Mouse (Mus musculus): Measurements from ENCODE around the gene Zdbf2. TPM values are rescaled to one million over a fixed set of nuclear protein-coding genes. Genes with fewer than 3 reads are reported as not detected.

The Zdbf2 gene
- polyA plus RNA-seq, 1 experiment from 2014 or later: 0.25 TPM

DNA sequence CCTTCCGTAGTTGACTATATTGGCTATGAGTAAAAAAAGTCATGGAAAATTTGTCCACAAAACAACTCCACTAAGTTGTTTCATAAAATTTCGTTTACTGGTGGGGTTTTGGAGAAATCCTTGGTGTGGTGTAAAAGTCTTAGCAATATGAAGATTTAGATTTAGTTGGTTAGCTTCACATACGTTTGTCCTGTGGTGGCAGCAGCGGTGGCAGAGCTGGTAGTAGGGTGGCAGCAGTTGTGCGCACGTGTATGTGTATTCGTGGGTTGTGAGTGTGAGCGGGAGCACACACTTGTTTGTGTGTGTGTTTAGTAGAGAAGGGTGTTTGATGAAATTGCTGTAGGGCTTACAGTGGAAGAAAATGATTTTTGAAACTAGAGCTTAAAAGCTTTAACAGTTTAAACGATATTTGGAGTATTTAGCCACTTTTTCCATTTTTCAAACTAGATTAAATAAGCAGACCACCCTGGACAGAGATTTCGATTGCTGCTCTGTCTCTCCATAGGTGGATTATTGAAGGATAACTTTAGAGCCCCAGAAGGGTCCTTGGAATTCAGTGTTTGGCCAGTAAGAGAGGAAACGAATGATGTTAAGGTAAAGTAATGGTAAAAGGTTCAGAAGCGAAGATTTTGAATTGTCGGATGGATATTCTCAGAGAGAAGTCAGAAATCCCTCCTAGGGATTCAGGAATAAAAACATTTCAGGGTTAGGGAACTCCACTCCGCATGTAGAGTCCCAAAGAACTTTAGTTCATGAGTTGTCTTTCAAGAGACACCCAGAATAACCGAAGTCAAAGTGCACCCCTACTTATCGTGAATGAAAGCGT is 12.9 kb upstream of the Zdbf2 start:
- H3K4me1 ChIP-seq (ENCODE audit: insufficient read depth): no peaks in the 10 kb centered on the region
- peaks cover 84% of the 10 kb centered on the region for H3K27me3 ChIP-seq (ENCODE audit: insufficient read depth, low read length)

DNA sequence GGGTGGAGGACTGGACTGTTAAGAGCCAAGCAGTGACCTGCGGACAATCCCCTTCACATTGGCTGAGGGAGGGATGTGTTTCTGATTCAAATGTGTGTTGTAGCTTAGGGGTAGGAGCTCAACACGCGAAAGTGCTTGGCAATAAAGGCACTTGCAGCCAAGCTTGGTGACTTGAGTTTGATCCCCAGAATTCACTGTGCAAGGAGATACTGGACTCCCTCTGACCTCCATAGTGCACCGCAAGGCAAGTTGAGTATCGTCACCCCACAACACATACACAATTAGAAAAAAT is 12.4 kb upstream of the Zdbf2 start:
- no peak for DNase-seq
- no peak for TF ChIP-seq EP300 (IDR thresholded peaks at IDR 0.05; ENCODE audit: low read depth)
- no peak for TF ChIP-seq CTCF (IDR thresholded peaks at IDR 0.05; ENCODE audit: low read depth)
- Histone ChIP-seq H3K27me3 (ENCODE audit: insufficient read depth, low read length) (peaks cover 84% of the 10 kb centered on the region), H3K4me2 (ENCODE audit: low read depth, low read length) (no peak overlapping the region), H3K9me3 (ENCODE audit: low read length) (no peaks in the 10 kb centered on the region), H3K27ac (ENCODE audit: low read depth) (no peak overlapping the region), H3K4me1 (ENCODE audit: insufficient read depth) (no peaks in the 10 kb centered on the region), H3K9ac (replicated peaks) (no peak overlapping the region), H3K4me3 (ENCODE audit: low read depth, low read length) (no peak overlapping the region), H3K36me3 (replicated peaks; ENCODE audit: insufficient read depth, low read length) (no peaks in the 10 kb centered on the region)
- no peak for ATAC-seq
- 27% methylated on average over 5 of the region's 5 CpGs for WGBS (ENCODE audit: insufficient replicate concordance)

More for the DNA sequence above, 12.9 kb upstream of the Zdbf2 start:
- WGBS (ENCODE audit: insufficient replicate concordance): 43% methylated on average over 17 of the region's 17 CpGs
- no peak for TF ChIP-seq EP300 (IDR thresholded peaks at IDR 0.05; ENCODE audit: low read depth)
- TF ChIP-seq CTCF (IDR thresholded peaks at IDR 0.05; ENCODE audit: low read depth): no peak
- DNase-seq: no peak
- no peak overlapping the region for H3K4me2 ChIP-seq (ENCODE audit: low read depth, low read length)
- ATAC-seq: no peak
- no peak overlapping the region for H3K27ac ChIP-seq (ENCODE audit: low read depth)
- H3K36me3 ChIP-seq (replicated peaks; ENCODE audit: insufficient read depth, low read length): no peaks in the 10 kb centered on the region
- H3K4me3 ChIP-seq (ENCODE audit: low read depth, low read length): no peak overlapping the region
- H3K9me3 ChIP-seq (ENCODE audit: low read length): no peaks in the 10 kb centered on the region
- H3K9ac ChIP-seq (replicated peaks): no peak overlapping the region

DNA sequence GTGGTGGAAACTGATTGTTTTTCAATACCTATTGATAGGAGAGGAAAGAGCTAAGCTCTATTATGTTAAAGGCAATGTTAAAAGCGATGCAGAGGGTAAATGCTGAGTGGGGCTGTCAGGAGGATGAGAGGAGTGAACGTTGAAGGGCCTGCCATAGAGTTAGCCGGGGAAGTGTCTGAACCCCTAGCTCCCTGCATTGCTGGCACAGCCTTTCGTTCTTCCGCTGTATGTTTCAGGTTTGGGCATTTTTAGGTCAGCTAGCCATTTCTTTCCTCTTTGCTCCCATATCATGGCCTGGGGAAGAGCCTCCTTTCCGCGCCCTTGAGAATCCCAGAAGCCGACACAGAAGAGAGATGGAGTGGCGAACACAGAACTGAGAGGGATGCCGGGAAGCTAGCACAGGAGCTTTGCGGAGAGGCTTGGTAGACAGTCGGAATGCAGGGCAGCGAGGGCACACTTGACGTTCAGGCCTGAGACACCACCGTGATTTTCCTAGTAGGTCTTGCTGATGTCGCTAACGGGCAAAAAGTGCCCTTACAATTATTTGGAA is 11.9 kb upstream of the Zdbf2 start:
- no peak for ATAC-seq
- Histone ChIP-seq H3K27ac (ENCODE audit: low read depth) (no peak overlapping the region), H3K9me3 (ENCODE audit: low read length) (no peaks in the 10 kb centered on the region), H3K4me3 (ENCODE audit: low read depth, low read length) (no peak overlapping the region), H3K9ac (replicated peaks) (no peak overlapping the region), H3K36me3 (replicated peaks; ENCODE audit: insufficient read depth, low read length) (no peaks in the 10 kb centered on the region), H3K4me1 (ENCODE audit: insufficient read depth) (no peaks in the 10 kb centered on the region), H3K4me2 (ENCODE audit: low read depth, low read length) (no peak overlapping the region), H3K27me3 (ENCODE audit: insufficient read depth, low read length) (peaks cover 86% of the 10 kb centered on the region)
- TF ChIP-seq CTCF (IDR thresholded peaks at IDR 0.05; ENCODE audit: low read depth) (no peak), EP300 (IDR thresholded peaks at IDR 0.05; ENCODE audit: low read depth) (no peak)
- 52% methylated on average over 17 of the region's 17 CpGs for WGBS (ENCODE audit: insufficient replicate concordance)
- no peak for DNase-seq

DNA sequence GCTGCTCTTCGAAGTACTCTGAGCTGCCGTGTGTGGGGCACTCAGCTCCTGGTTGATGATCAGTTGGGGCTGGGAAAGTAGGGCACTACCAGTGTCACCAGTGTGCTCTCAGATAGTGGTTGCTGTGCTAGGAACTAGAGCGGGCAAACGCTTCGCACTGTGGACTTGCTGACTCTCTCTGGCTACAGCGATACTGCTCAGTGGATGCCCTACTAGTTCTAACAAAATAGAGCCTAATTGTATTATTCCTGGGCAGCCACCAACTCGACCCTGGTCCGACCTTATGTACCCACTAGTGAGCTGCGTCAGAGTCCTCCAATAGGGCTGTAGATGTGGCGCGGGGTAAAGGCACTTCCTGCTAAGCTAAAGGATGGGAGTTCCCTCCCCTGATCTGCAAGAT is 9.4 kb upstream of the Zdbf2 start:
- Histone ChIP-seq H3K27me3 (ENCODE audit: insufficient read depth, low read length) (peaks cover 83% of the 10 kb centered on the region), H3K9me3 (ENCODE audit: low read length) (no peaks in the 10 kb centered on the region), H3K4me1 (ENCODE audit: insufficient read depth) (no peaks in the 10 kb centered on the region), H3K9ac (replicated peaks) (no peak overlapping the region), H3K4me2 (ENCODE audit: low read depth, low read length) (no peak overlapping the region), H3K36me3 (replicated peaks; ENCODE audit: insufficient read depth, low read length) (no peaks in the 10 kb centered on the region), H3K27ac (ENCODE audit: low read depth) (no peak overlapping the region), H3K4me3 (ENCODE audit: low read depth, low read length) (no peak overlapping the region)
- ATAC-seq: no peak
- DNase-seq: no peak
- no peak for TF ChIP-seq EP300 (IDR thresholded peaks at IDR 0.05; ENCODE audit: low read depth)
- TF ChIP-seq CTCF (IDR thresholded peaks at IDR 0.05; ENCODE audit: low read depth): no peak
- 45% methylated on average over 11 of the region's 11 CpGs for WGBS (ENCODE audit: insufficient replicate concordance)

DNA sequence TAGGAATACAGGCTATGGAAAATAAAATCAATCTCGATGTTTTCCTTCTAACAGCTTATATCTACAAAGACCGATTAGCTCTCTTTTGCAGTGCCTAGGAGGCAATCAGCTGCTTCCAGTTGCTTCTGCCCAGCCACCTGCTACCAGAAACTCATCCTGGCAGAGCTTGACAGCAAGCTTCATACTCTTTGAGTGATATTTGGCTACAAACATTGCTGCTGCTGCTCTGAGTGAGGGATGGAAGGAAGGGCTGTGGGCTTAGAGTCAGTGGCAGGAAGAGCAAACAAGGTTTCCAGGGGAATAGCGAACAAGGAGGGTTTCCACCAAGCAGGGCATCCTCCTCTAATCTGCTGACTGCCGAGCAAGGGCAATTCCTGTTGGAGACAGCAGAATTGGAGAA is 7.6 kb upstream of the Zdbf2 start:
- peaks cover 75% of the 10 kb centered on the region for H3K27me3 ChIP-seq (ENCODE audit: insufficient read depth, low read length)
- no peak overlapping the region for H3K9ac ChIP-seq (replicated peaks)
- no peak for DNase-seq
- no peak for ATAC-seq
- no peaks in the 10 kb centered on the region for H3K9me3 ChIP-seq (ENCODE audit: low read length)
- H3K4me2 ChIP-seq (ENCODE audit: low read depth, low read length): no peak overlapping the region
- no peak for TF ChIP-seq EP300 (IDR thresholded peaks at IDR 0.05; ENCODE audit: low read depth)
- TF ChIP-seq CTCF (IDR thresholded peaks at IDR 0.05; ENCODE audit: low read depth): no peak
- no peak overlapping the region for H3K27ac ChIP-seq (ENCODE audit: low read depth)
- no peaks in the 10 kb centered on the region for H3K4me1 ChIP-seq (ENCODE audit: insufficient read depth)
- 37% methylated on average over 4 of the region's 4 CpGs for WGBS (ENCODE audit: insufficient replicate concordance)
- H3K4me3 ChIP-seq (ENCODE audit: low read depth, low read length): no peak overlapping the region
- no peaks in the 10 kb centered on the region for H3K36me3 ChIP-seq (replicated peaks; ENCODE audit: insufficient read depth, low read length)

DNA sequence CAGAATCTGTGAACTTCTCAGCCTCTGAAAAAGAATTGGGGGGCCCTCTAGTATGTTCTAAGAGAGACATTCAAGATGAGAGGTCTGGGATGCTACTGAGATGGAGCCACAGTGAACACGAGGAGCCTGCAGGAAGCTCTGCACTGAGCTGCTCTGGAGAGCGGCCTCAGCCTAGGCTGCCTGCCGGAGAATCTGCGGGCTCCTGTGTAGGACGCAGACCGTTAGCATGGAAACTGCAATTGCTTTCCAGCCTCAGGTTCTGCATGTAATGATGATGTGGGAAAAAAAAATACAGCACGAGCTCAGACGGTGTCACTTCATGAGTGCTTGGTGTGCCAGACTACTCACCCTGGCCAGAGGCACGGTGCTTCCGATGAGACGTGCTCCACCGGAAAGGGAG is 6.9 kb upstream of the Zdbf2 start:
- ATAC-seq (no peak), DNase-seq (no peak)
- no peak overlapping the region for H3K27ac ChIP-seq (ENCODE audit: low read depth)
- peaks cover 75% of the 10 kb centered on the region for H3K27me3 ChIP-seq (ENCODE audit: insufficient read depth, low read length)
- TF ChIP-seq CTCF (IDR thresholded peaks at IDR 0.05; ENCODE audit: low read depth) (no peak), EP300 (IDR thresholded peaks at IDR 0.05; ENCODE audit: low read depth) (no peak)
- no peak overlapping the region for H3K9ac ChIP-seq (replicated peaks)
- H3K9me3 ChIP-seq (ENCODE audit: low read length): no peaks in the 10 kb centered on the region
- 45% methylated on average over 12 of the region's 12 CpGs for WGBS (ENCODE audit: insufficient replicate concordance)
- no peak overlapping the region for H3K4me3 ChIP-seq (ENCODE audit: low read depth, low read length)
- H3K36me3 ChIP-seq (replicated peaks; ENCODE audit: insufficient read depth, low read length): no peaks in the 10 kb centered on the region
- H3K4me2 ChIP-seq (ENCODE audit: low read depth, low read length): no peak overlapping the region
- H3K4me1 ChIP-seq (ENCODE audit: insufficient read depth): no peaks in the 10 kb centered on the region
